Mouse (Mus musculus) liver, embryonic 14.5 days (tissue): ENCODE measurements around the gene Fam49a. TPM values are rescaled to one million over a fixed set of nuclear protein-coding genes. Genes with fewer than 3 reads are reported as not detected.

Experiments used
- ATAC-seq: fragments of 200-750 bp; cut with Nextera tagmentation; 2 replicates; pipeline ENCODE4 v1.8.0; 2017; ENCODE audit warnings: moderate number of reproducible peaks, mild to moderate bottlenecking, moderate library complexity; ENCODE audit not compliant: insufficient read depth
- DNase-seq, 3 experiments: peaks; one replicate each; pipeline ENCODE4 v3.0.0-alpha.2; 2012 to 2013; ENCODE audit warnings: low read depth in 3 of 3, low spot score in 3 of 3
- H3K27ac ChIP-seq: fragments of 300-500 bp; sonication (generic); 2 replicates; pipeline ENCODE4 v1.5.1; 2014; ENCODE audit warnings: moderate library complexity, mild to moderate bottlenecking, control low read depth, inconsistent platforms
- H3K27me3 ChIP-seq: fragments of 300-500 bp; sonication (generic); 2 replicates; pipeline ENCODE4 v1.6.1; 2014; ENCODE audit warnings: mild to moderate bottlenecking, low read length, moderate library complexity; ENCODE audit not compliant: control insufficient read depth, insufficient read depth
- H3K36me3 ChIP-seq: fragments of 300-500 bp; sonication (generic); replicated peaks from 2 replicates; pipeline ENCODE4 v1.6.1; 2014; ENCODE audit warnings: low read depth; ENCODE audit not compliant: control insufficient read depth, insufficient read depth
- H3K4me1 ChIP-seq, 2 experiments: fragments of 200-500 bp in 1 of 2; fragments of 300-500 bp in 1 of 2; sonication (generic) in 1 of 2; replicated peaks; 2 replicates each; pipeline ENCODE4 v1.6.1; 2012 to 2014; ENCODE audit warnings: antibody characterized with exemption in 1 of 2, inconsistent platforms in 1 of 2, low read length in 1 of 2; ENCODE audit not compliant: control insufficient read depth in 2 of 2, insufficient read depth in 2 of 2
- H3K4me2 ChIP-seq: fragments of 300-500 bp; sonication (generic); 2 replicates; pipeline ENCODE4 v1.6.1; 2014; ENCODE audit warnings: low read depth, mild to moderate bottlenecking, control low read depth, moderate library complexity
- H3K4me3 ChIP-seq, 2 experiments: fragments of 200-500 bp in 1 of 2; fragments of 300-500 bp in 1 of 2; sonication (generic) in 1 of 2; 2 replicates each; pipeline ENCODE4 v1.5.1; 2012 to 2014; ENCODE audit warnings: low read depth in 2 of 2, low read length in 2 of 2, mild to moderate bottlenecking in 2 of 2, control low read depth in 1 of 2, inconsistent platforms in 1 of 2, moderate library complexity in 1 of 2; ENCODE audit not compliant: insufficient read depth in 1 of 2
- H3K9ac ChIP-seq: fragments of 300-500 bp; sonication (generic); replicated peaks from 2 replicates; pipeline ENCODE4 v1.6.1; 2014; ENCODE audit warnings: mild to moderate bottlenecking, control low read depth, moderate library complexity
- H3K9me3 ChIP-seq: fragments of 300-500 bp; sonication (generic); 2 replicates; pipeline ENCODE4 v1.6.1; 2016; ENCODE audit warnings: low read length, mixed read lengths; ENCODE audit not compliant: control insufficient read depth
- CTCF ChIP-seq: IDR thresholded peaks from 2 replicates; pipeline ENCODE4 v1.5.1; 2016; ENCODE audit warnings: antibody characterized with exemption, low read depth, control low read depth
- EP300 ChIP-seq: IDR thresholded peaks from 2 replicates; pipeline ENCODE4 v1.6.1; 2016; ENCODE audit warnings: antibody characterized with exemption, low read depth
- WGBS: fragments of 180-500 bp; shearing (Covaris S2); extraction: QIAGEN DNeasy Blood & Tissue Kit; methylation state at CpG from one replicate; pipeline ENCODE4 v1.1.7; 2014; ENCODE audit not compliant: insufficient replicate concordance; 5-methylcytosine and 5-hydroxymethylcytosine counted together
- polyA plus RNA-seq, 2 experiments: library from polyadenylated mRNA; depleted of rRNA in 1 of 2; stranded (reverse) in 1 of 2; unstranded in 1 of 2; fragments of >200 nt; fragmentation: Nextera tagmentation in 1 of 2; extraction: Ambion mirVana in 1 of 2; gene quantifications; 2 replicates each; pipeline versions ENCODE4 v1.2.1 to v1.2.3; 2012 to 2014

The Fam49a gene
- polyA plus RNA-seq, 2 experiments, result 1.0 to 2.4 TPM

DNA sequence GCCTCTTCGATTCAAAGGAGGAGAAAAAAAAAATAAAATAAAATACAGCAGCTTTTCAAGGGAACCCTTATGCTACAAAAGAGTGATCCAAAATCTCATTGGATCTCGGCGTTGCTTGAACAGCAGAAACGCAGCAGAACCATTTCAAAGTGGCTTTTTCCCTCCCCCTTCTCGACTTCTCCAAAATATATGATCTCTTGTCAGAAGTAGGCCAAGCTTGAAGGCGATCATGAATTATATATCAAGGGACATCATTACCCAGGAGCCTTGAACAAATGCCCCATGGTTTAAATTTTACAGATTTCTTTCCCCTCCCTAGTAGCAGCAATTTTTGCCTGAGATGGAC is 25.8 kb downstream of the Fam49a start:
- WGBS, result 35% methylated on average over 6 of the region's 6 CpGs
- Histone ChIP-seq H3K9ac (no peak overlapping the region), H3K4me2 (no peak overlapping the region), H3K27me3 (no peaks in the 10 kb centered on the region), H3K4me1 (peaks cover 0 to 4% of the 10 kb centered on the region in 2 experiments; a peak in 2 of 4 replicates), H3K27ac (no peak overlapping the region), H3K9me3 (no peaks in the 10 kb centered on the region), H3K4me3 (no peak overlapping the region), H3K36me3 (no peaks in the 10 kb centered on the region)
- ATAC-seq (no peak), DNase-seq (no peak)
- TF ChIP-seq EP300 (no peak), CTCF (no peak)

DNA sequence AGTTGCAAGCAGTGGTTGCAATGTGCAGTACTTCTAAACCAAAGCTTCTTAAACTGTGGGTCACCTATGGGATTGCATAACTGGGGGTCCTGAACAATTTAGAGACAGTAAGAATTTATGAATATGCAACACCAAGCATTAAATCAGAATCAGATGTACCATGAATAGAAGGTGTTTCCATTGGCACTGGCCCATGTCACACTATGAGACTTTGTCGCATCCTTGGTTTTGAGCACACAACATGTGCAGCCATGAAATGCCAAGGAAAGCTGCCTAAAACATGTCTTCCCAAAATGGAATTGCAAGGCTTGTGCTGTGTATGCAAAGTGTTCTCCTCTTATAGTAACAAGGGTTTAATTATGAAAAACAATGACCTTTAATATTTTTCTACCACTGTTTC is 26.6 kb downstream of the Fam49a start:
- 65% methylated on average over 1 of the region's 1 CpGs for WGBS
- no peak overlapping the region for H3K4me2 ChIP-seq

DNA sequence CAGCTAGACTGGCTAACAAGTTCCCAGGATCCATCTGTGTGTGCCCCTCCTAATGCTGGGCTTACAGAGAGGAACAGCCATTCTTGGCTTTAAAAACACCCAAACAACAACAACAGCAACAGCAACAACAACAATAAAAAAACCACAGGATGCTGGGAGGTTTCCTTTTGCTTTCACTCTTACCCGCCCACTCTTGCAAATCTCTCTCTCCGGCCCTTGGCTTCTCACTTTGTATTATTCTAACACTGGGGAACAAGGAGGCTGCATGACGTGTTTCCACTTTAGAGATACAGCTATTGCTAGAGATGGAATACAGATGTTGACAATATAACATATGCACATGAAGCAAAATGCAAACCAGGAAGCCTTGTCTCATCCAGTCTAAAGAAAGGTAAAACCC is 27.7 kb downstream of the Fam49a start:
- no peaks in the 10 kb centered on the region for H3K9me3 ChIP-seq
- no peak overlapping the region for H3K27ac ChIP-seq
- DNase-seq (no peak), ATAC-seq (no peak)
- no peak overlapping the region for H3K4me2 ChIP-seq
- H3K4me1 ChIP-seq, result peaks cover 0 to 4% of the 10 kb centered on the region in 2 experiments; a peak in 2 of 4 replicates
- no peaks in the 10 kb centered on the region for H3K27me3 ChIP-seq
- TF ChIP-seq EP300 (no peak), CTCF (no peak)
- no peaks in the 10 kb centered on the region for H3K36me3 ChIP-seq
- 56% methylated on average over 3 of the region's 3 CpGs for WGBS
- no peak overlapping the region for H3K9ac ChIP-seq
- H3K4me3 ChIP-seq, result no peak overlapping the region

More for the DNA sequence above, 26.6 kb downstream of the Fam49a start:
- Histone ChIP-seq H3K9ac (no peak overlapping the region), H3K4me3 (no peak overlapping the region), H3K36me3 (no peaks in the 10 kb centered on the region), H3K4me1 (peaks cover 0 to 4% of the 10 kb centered on the region in 2 experiments; a peak in 2 of 4 replicates), H3K27me3 (no peaks in the 10 kb centered on the region), H3K9me3 (no peaks in the 10 kb centered on the region), H3K27ac (no peak overlapping the region)
- DNase-seq (no peak), ATAC-seq (no peak)
- TF ChIP-seq EP300 (no peak), CTCF (no peak)

DNA sequence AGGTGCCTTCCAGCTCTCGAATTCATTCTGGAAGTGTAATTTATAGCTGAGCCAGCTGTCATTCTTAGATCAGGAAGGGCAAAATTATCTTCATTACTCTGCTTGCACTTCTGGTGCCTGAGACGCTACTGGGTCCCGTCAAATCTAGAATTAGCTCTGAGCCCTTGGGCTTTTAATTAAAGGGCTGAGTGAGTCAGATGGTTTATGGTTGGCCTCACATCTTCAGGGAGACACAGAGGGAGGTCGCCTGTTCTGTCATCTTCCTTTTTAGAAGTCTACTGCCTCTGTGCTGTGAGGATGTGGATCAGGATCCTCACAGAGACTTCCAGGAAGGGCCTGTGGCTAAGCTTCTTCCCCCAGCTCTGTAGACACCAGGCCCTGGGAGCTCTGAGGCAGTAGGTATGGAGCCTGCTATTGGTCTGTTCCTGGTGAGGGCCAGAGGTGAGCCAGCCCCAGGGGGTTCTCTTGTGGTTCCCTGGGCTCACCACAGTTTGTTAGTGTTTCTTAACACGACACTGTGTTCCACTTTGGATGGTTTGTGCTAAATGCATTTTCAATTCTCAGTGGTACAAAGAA is 30.2 kb downstream of the Fam49a start:
- no peaks in the 10 kb centered on the region for H3K36me3 ChIP-seq
- no peak overlapping the region for H3K27ac ChIP-seq
- no peak for DNase-seq
- no peak overlapping the region for H3K9ac ChIP-seq
- ATAC-seq, result no peak
- H3K4me3 ChIP-seq, result no peak overlapping the region
- peaks cover 0 to 3% of the 10 kb centered on the region in 2 experiments; a peak in 2 of 4 replicates for H3K4me1 ChIP-seq
- WGBS, result 25% methylated on average over 5 of the region's 5 CpGs
- H3K27me3 ChIP-seq, result no peaks in the 10 kb centered on the region
- H3K4me2 ChIP-seq, result no peak overlapping the region
- no peaks in the 10 kb centered on the region for H3K9me3 ChIP-seq
- TF ChIP-seq CTCF, result no peak
- TF ChIP-seq EP300, result no peak

DNA sequence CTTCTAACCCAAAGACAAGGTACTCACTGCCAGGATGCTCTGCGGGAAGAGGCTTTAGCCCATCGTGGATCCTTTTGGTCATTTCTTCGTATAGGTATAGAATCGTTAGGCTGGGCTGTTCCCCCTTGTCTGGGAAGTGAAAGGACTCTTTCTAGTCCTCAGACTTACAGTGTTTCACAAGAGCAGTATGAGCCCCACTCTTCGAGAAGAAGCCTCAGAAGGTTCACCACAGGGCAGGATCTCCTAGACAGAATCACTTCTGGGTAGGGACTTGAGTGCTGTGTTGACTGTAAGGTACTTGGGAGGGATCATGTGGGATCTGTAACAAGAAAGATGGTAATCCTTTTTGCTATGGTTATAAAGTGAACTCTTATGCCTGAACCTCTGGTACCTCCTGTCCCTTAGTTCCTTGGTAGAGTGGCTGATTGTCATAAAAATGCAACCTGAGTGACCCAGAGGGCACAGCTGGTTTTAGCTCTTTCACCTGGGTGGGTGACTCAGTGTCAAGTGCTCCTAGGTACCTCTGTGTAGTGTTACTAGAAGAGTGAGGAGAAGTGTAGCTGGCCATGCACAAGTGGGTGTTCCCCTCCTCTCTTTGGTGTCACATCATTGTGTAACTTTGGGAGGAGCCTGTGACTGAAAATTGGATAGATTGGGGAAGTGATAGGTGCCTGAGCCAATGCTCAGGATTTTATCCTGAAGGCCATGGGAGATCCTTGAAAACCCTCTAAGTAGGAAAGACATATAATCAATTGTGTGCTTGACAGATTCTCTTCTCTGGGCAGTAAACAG is 32.6 kb downstream of the Fam49a start:
- ATAC-seq, result no peak
- WGBS, result 66% methylated on average over 5 of the region's 5 CpGs

More for the DNA sequence above, 32.6 kb downstream of the Fam49a start:
- TF ChIP-seq CTCF, result no peak
- no peak for TF ChIP-seq EP300
- no peaks in the 10 kb centered on the region for H3K36me3 ChIP-seq
- no peaks in the 10 kb centered on the region for H3K4me1 ChIP-seq
- H3K4me3 ChIP-seq, result no peak overlapping the region
- H3K27me3 ChIP-seq, result no peaks in the 10 kb centered on the region
- DNase-seq, result no peak
- no peak overlapping the region for H3K9ac ChIP-seq
- H3K4me2 ChIP-seq, result no peak overlapping the region
- no peak overlapping the region for H3K27ac ChIP-seq
- no peaks in the 10 kb centered on the region for H3K9me3 ChIP-seq
